Mouse (Mus musculus) liver, adult 2 months (tissue): Measurements from ENCODE around the gene Ptpn13. TPM values are rescaled to one million over a fixed set of nuclear protein-coding genes. Genes with fewer than 3 reads are reported as not detected.

Experiments used
- DNase-seq: peaks from one replicate; pipeline ENCODE4 v3.0.0-alpha.2; 2011; ENCODE audit warnings: low read depth, low spot score; ENCODE audit errors: extremely low read depth
- H3K27ac ChIP-seq: fragments of 200-500 bp; replicated peaks from 2 replicates; pipeline ENCODE4 v1.5.1; 2012; ENCODE audit warnings: low read depth, mild to moderate bottlenecking, control low read depth, inconsistent platforms, low read length; ENCODE audit not compliant: insufficient read depth
- H3K27me3 ChIP-seq: fragments of 200-500 bp; 2 replicates; pipeline ENCODE4 v1.6.1; 2012; ENCODE audit warnings: mild to moderate bottlenecking, moderate library complexity, low read length, inconsistent platforms; ENCODE audit not compliant: control insufficient read depth, insufficient read depth
- H3K36me3 ChIP-seq: fragments of 200-500 bp; 2 replicates; pipeline ENCODE4 v1.6.1; 2012; ENCODE audit warnings: low read length, inconsistent platforms; ENCODE audit not compliant: control insufficient read depth, insufficient read depth
- H3K4me1 ChIP-seq: fragments of 200-500 bp; 2 replicates; pipeline ENCODE4 v1.6.1; 2011; ENCODE audit warnings: low read length; ENCODE audit not compliant: control insufficient read depth, insufficient read depth
- H3K4me3 ChIP-seq: fragments of 200-500 bp; 2 replicates; pipeline ENCODE4 v1.5.1; 2011; ENCODE audit warnings: low read depth, mild to moderate bottlenecking, control low read depth, low read length, moderate library complexity; ENCODE audit not compliant: insufficient read depth
- H3K79me2 ChIP-seq: fragments of 200-500 bp; 2 replicates; pipeline ENCODE4 v1.6.1; 2012; ENCODE audit warnings: inconsistent platforms, mild to moderate bottlenecking, low read length, moderate library complexity; ENCODE audit not compliant: control insufficient read depth, insufficient read depth
- H3K9ac ChIP-seq: fragments of 200-500 bp; 2 replicates; pipeline ENCODE4 v1.6.1; 2012; ENCODE audit warnings: low read depth, mild to moderate bottlenecking, control low read depth, inconsistent platforms, low read length
- CTCF ChIP-seq: fragments of 200-500 bp; IDR thresholded peaks from 2 replicates; pipeline ENCODE4 v1.5.1; 2011; ENCODE audit warnings: low read depth, low read length, control low read depth
- POLR2A ChIP-seq: fragments of 200-500 bp; IDR thresholded peaks from 2 replicates; pipeline ENCODE4 v1.6.1; 2011; ENCODE audit warnings: low read length, control low read depth; ENCODE audit not compliant: insufficient read depth; ENCODE audit errors: extremely low read depth
- WGBS: fragments of 180-500 bp; shearing (Covaris S2); methylation state at CpG from one replicate; pipeline ENCODE4 v1.1.7; 2018; 5-methylcytosine and 5-hydroxymethylcytosine counted together
- polyA plus RNA-seq: library from polyadenylated mRNA; depleted of rRNA; stranded (reverse); fragments of >200 nt; gene quantifications from 2 replicates; pipeline ENCODE4 v1.2.3, GENCODE M21; 2012
- total RNA-seq: library from RNA; depleted of rRNA; stranded (reverse); fragments of >200 nt; gene quantifications from 2 replicates; pipeline ENCODE4 v1.2.3, GENCODE M21; 2014

Ptpn13 gene
- total and polyA plus RNA-seq, 2 experiments: 0.38 to 0.83 TPM

GRCm38 (mm10) chr5:103517641-103518040 is 92.6 kb downstream of the Ptpn13 start:
- TF ChIP-seq CTCF (no peak), POLR2A (no peak)
- no peak overlapping the region for H3K27ac ChIP-seq
- WGBS: 64% methylated on average over 6 of the region's 6 CpGs

GRCm38 (mm10) chr5:103518797-103519468 is 93.9 kb downstream of the Ptpn13 start:
- Histone ChIP-seq H3K4me3 (no peak overlapping the region), H3K27ac (no peak overlapping the region), H3K79me2 (no peaks in the 10 kb centered on the region), H3K4me1 (no peaks in the 10 kb centered on the region), H3K27me3 (no peaks in the 10 kb centered on the region), H3K9ac (no peak overlapping the region), H3K36me3 (no peaks in the 10 kb centered on the region)
- WGBS: 83% methylated on average over 14 of the region's 14 CpGs
- no peak for TF ChIP-seq CTCF
- no peak for TF ChIP-seq POLR2A
- no peak for DNase-seq

More at GRCm38 (mm10) chr5:103517641-103518040, 92.6 kb downstream of the Ptpn13 start:
- Histone ChIP-seq H3K4me1 (no peaks in the 10 kb centered on the region), H3K9ac (no peak overlapping the region), H3K79me2 (no peaks in the 10 kb centered on the region), H3K4me3 (no peak overlapping the region), H3K36me3 (no peaks in the 10 kb centered on the region), H3K27me3 (no peaks in the 10 kb centered on the region)
- no peak for DNase-seq

DNA sequence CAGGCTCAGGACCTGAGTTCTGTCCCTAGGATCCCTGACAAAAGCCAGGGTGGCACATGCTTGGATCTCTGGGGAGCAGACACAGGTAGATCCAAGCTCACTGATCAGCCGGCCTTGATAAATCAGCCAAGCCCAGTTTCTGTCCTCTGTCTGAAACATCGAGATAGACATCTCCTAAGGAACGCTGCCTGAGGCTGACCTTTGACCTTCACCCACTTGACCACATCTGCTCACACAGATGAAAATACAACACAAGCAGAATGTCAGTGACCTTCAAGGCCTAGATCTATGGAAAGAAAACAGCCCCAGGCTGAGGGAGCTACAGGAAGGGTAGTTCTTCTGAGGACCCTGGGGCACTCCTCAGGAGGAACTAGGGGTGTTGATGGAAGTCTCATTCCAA is 97.4 kb downstream of the Ptpn13 start:
- Histone ChIP-seq H3K9ac (no peak overlapping the region), H3K27ac (no peak overlapping the region), H3K79me2 (no peaks in the 10 kb centered on the region), H3K4me1 (no peaks in the 10 kb centered on the region), H3K36me3 (no peaks in the 10 kb centered on the region), H3K4me3 (no peak overlapping the region), H3K27me3 (no peaks in the 10 kb centered on the region)
- 69% methylated on average over 3 of the region's 3 CpGs for WGBS
- no peak for DNase-seq
- TF ChIP-seq CTCF: no peak
- no peak for TF ChIP-seq POLR2A

GRCm38 (mm10) chr5:103526668-103527436 is 101.9 kb downstream of the Ptpn13 start:
- no peak overlapping the region for H3K4me3 ChIP-seq
- H3K79me2 ChIP-seq: no peaks in the 10 kb centered on the region
- TF ChIP-seq POLR2A (no peak), CTCF (no peak)
- no peak overlapping the region for H3K9ac ChIP-seq
- H3K4me1 ChIP-seq: no peaks in the 10 kb centered on the region
- H3K27ac ChIP-seq: no peak overlapping the region
- no peaks in the 10 kb centered on the region for H3K36me3 ChIP-seq
- 95% methylated on average over 20 of the region's 20 CpGs for WGBS
- H3K27me3 ChIP-seq: no peaks in the 10 kb centered on the region
- no peak for DNase-seq

DNA sequence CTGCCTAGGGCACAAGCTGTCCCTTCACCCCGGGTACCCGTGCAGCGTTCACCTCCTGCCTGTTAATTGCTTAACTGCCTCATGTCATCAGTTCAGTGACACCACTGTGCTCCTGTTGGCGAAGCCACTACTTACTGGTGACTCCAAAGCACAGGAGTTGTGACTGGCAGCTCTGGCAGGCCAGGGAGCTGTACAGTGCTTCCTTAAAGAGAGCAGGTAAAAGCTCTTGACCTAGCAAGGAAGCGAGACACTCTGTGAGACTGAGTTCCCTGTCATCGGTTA is 102.4 kb downstream of the Ptpn13 start:
- Histone ChIP-seq H3K27me3 (no peaks in the 10 kb centered on the region), H3K9ac (no peak overlapping the region), H3K79me2 (no peaks in the 10 kb centered on the region), H3K36me3 (no peaks in the 10 kb centered on the region), H3K4me1 (no peaks in the 10 kb centered on the region), H3K4me3 (no peak overlapping the region), H3K27ac (no peak overlapping the region)
- DNase-seq: no peak
- TF ChIP-seq CTCF (no peak), POLR2A (no peak)
- 86% methylated on average over 6 of the region's 6 CpGs for WGBS

DNA sequence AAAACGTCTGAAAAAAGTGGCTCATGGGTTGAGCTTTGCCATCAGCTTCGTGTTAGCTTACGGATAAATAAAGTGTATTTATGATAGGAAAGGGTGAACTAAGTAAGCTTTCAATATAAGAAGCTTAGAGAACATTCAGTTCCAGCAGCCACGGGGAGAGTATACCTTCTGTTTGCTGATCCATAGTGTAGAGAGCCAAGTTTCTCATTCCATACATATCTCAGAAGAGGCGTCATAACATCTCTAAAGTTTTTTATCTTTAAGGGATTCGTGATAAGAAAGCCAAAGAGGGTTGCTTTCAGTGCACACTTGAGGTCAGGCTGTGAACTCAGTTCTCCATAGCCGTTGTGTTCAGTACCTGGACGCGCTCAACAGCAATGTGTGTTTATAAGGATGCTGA is 105.2 kb downstream of the Ptpn13 start:
- no peaks in the 10 kb centered on the region for H3K27me3 ChIP-seq
- TF ChIP-seq POLR2A (no peak), CTCF (no peak)
- no peaks in the 10 kb centered on the region for H3K36me3 ChIP-seq
- no peaks in the 10 kb centered on the region for H3K4me1 ChIP-seq
- no peaks in the 10 kb centered on the region for H3K79me2 ChIP-seq
- H3K9ac ChIP-seq: no peak overlapping the region
- no peak overlapping the region for H3K27ac ChIP-seq
- 82% methylated on average over 9 of the region's 9 CpGs for WGBS
- no peak overlapping the region for H3K4me3 ChIP-seq
- DNase-seq: no peak
